Mouse (Mus musculus): ENCODE measurements at regions not wholly inside any gene's neighbourhood (a gene's known extent, or its start where the extent isn't known, plus 50 kb on each side); places are given as distances from the start of the nearest gene placed in this dataset.

- TF ChIP-seq CTCF (conservative IDR thresholded peaks at IDR 0.05; ENCODE audit: low read length) (no peak), NANOG (IDR thresholded peaks at IDR 0.05; ENCODE audit: borderline replicate concordance, low read length) (no peak), POU5F1 (IDR thresholded peaks at IDR 0.05; ENCODE audit: borderline replicate concordance, low read length) (no peak)
Measured at GRCm38 (mm10) chr13:75426971-75427370, 279.6 kb upstream of the Ell2 start.
